Mouse (Mus musculus): ENCODE measurements around the gene Cd1d1. TPM values are rescaled to one million over a fixed set of nuclear protein-coding genes. Genes with fewer than 3 reads are reported as not detected.

Gene Cd1d1
- polyA plus RNA-seq (2014; fragmentation: Nextera tagmentation; extraction: Ambion mirVana), result 36.0 and 37.2 TPM in 2 replicates

GRCm38 (mm10) chr3:86999415-86999740 lies at the start of gene Cd1d1:
TSS of gene Cd1d1 (minus strand) at chr3:86999441.
- Histone ChIP-seq H3K9me3 (ENCODE audit: control insufficient read depth, low read length) (no peaks in the 10 kb centered on the region), H3K27me3 (ENCODE audit: control insufficient read depth, insufficient read depth, low read length) (no peaks in the 10 kb centered on the region), H3K4me3 (ENCODE audit: low read depth, low read length) (peak within 1 kb of the TSS; percentile 52), H3K27ac (ENCODE audit: low read depth, low read length) (peak within 1 kb of the TSS; percentile 72), H3K9ac (ENCODE audit: low read depth, low read length) (peak within 1 kb of the TSS; percentile 84), H3K36me3 (ENCODE audit: control insufficient read depth, insufficient read depth, low read length) (no peaks in the 10 kb centered on the region), H3K4me2 (replicated peaks; ENCODE audit: low read depth, low read length) (peak within 1 kb of the TSS; percentile 64), H3K4me1 (replicated peaks; ENCODE audit: control insufficient read depth, insufficient read depth, low read length) (no peaks in the 10 kb centered on the region)
- ATAC-seq (ENCODE audit: low FRiP score) (no peak), DNase-seq (ENCODE audit: low spot score) (no peak)
- WGBS, result 40% methylated on average over 8 of the region's 8 CpGs

GRCm38 (mm10) chr3:87047801-87048200 lies 48.6 kb upstream of the Cd1d1 start:
- Histone ChIP-seq H3K9me3 (ENCODE audit: control insufficient read depth, low read length) (no peaks in the 10 kb centered on the region), H3K9ac (ENCODE audit: low read depth, low read length) (no peak overlapping the region), H3K36me3 (ENCODE audit: control insufficient read depth, insufficient read depth, low read length) (no peaks in the 10 kb centered on the region), H3K27me3 (ENCODE audit: control insufficient read depth, insufficient read depth, low read length) (no peaks in the 10 kb centered on the region), H3K4me1 (replicated peaks; ENCODE audit: control insufficient read depth, insufficient read depth, low read length) (no peaks in the 10 kb centered on the region), H3K4me3 (ENCODE audit: low read depth, low read length) (no peak overlapping the region), H3K4me2 (replicated peaks; ENCODE audit: low read depth, low read length) (no peak overlapping the region), H3K27ac (ENCODE audit: low read depth, low read length) (no peak overlapping the region)
- DNase-seq (ENCODE audit: low spot score), result peak; percentile 3
- WGBS, result 85% methylated on average over 5 of the region's 5 CpGs
- no peak for ATAC-seq (ENCODE audit: low FRiP score)

- no peak for ATAC-seq (ENCODE audit: low FRiP score)
- H3K4me3 ChIP-seq (ENCODE audit: low read depth, low read length), result no peak overlapping the region
Measured at GRCm38 (mm10) chr3:87041733-87042132, 42.5 kb upstream of the Cd1d1 start.

GRCm38 (mm10) chr3:87038500-87038899 lies 39.3 kb upstream of the Cd1d1 start:
- no peak overlapping the region for H3K4me3 ChIP-seq (ENCODE audit: low read depth, low read length)
- no peaks in the 10 kb centered on the region for H3K9me3 ChIP-seq (ENCODE audit: control insufficient read depth, low read length)

More at GRCm38 (mm10) chr3:87041733-87042132, 42.5 kb upstream of the Cd1d1 start:
- Histone ChIP-seq H3K27me3 (ENCODE audit: control insufficient read depth, insufficient read depth, low read length) (no peaks in the 10 kb centered on the region), H3K9ac (ENCODE audit: low read depth, low read length) (no peak overlapping the region), H3K4me2 (replicated peaks; ENCODE audit: low read depth, low read length) (no peak overlapping the region), H3K9me3 (ENCODE audit: control insufficient read depth, low read length) (no peaks in the 10 kb centered on the region), H3K27ac (ENCODE audit: low read depth, low read length) (no peak overlapping the region), H3K4me1 (replicated peaks; ENCODE audit: control insufficient read depth, insufficient read depth, low read length) (no peaks in the 10 kb centered on the region), H3K36me3 (ENCODE audit: control insufficient read depth, insufficient read depth, low read length) (no peaks in the 10 kb centered on the region)
- WGBS, result 87% methylated on average over 2 of the region's 2 CpGs
- no peak for DNase-seq (ENCODE audit: low spot score)

GRCm38 (mm10) chr3:87034061-87034460 lies 34.8 kb upstream of the Cd1d1 start:
- 84% methylated on average over 4 of the region's 4 CpGs for WGBS

More at GRCm38 (mm10) chr3:87038500-87038899, 39.3 kb upstream of the Cd1d1 start:
- 88% methylated on average over 6 of the region's 6 CpGs for WGBS
- ATAC-seq (ENCODE audit: low FRiP score), result no peak
- H3K27ac ChIP-seq (ENCODE audit: low read depth, low read length), result no peak overlapping the region
- no peak overlapping the region for H3K9ac ChIP-seq (ENCODE audit: low read depth, low read length)
- H3K4me1 ChIP-seq (replicated peaks; ENCODE audit: control insufficient read depth, insufficient read depth, low read length), result no peaks in the 10 kb centered on the region
- no peak for DNase-seq (ENCODE audit: low spot score)
- H3K27me3 ChIP-seq (ENCODE audit: control insufficient read depth, insufficient read depth, low read length), result no peaks in the 10 kb centered on the region
- no peak overlapping the region for H3K4me2 ChIP-seq (replicated peaks; ENCODE audit: low read depth, low read length)
- no peaks in the 10 kb centered on the region for H3K36me3 ChIP-seq (ENCODE audit: control insufficient read depth, insufficient read depth, low read length)

GRCm38 (mm10) chr3:87033357-87033756 lies 34.1 kb upstream of the Cd1d1 start:
- Histone ChIP-seq H3K9ac (ENCODE audit: low read depth, low read length) (no peak overlapping the region), H3K4me3 (ENCODE audit: low read depth, low read length) (no peak overlapping the region), H3K27me3 (ENCODE audit: control insufficient read depth, insufficient read depth, low read length) (no peaks in the 10 kb centered on the region), H3K4me1 (replicated peaks; ENCODE audit: control insufficient read depth, insufficient read depth, low read length) (no peaks in the 10 kb centered on the region), H3K27ac (ENCODE audit: low read depth, low read length) (no peak overlapping the region), H3K36me3 (ENCODE audit: control insufficient read depth, insufficient read depth, low read length) (no peaks in the 10 kb centered on the region), H3K9me3 (ENCODE audit: control insufficient read depth, low read length) (no peaks in the 10 kb centered on the region), H3K4me2 (replicated peaks; ENCODE audit: low read depth, low read length) (no peak overlapping the region)
- WGBS, result 25% methylated on average over 8 of the region's 8 CpGs
- no peak for ATAC-seq (ENCODE audit: low FRiP score)
- peak; percentile 88 for DNase-seq (ENCODE audit: low spot score)

More at GRCm38 (mm10) chr3:87034061-87034460, 34.8 kb upstream of the Cd1d1 start:
- Histone ChIP-seq H3K27ac (ENCODE audit: low read depth, low read length) (no peak overlapping the region), H3K4me3 (ENCODE audit: low read depth, low read length) (no peak overlapping the region), H3K9ac (ENCODE audit: low read depth, low read length) (no peak overlapping the region), H3K9me3 (ENCODE audit: control insufficient read depth, low read length) (no peaks in the 10 kb centered on the region), H3K36me3 (ENCODE audit: control insufficient read depth, insufficient read depth, low read length) (no peaks in the 10 kb centered on the region), H3K4me2 (replicated peaks; ENCODE audit: low read depth, low read length) (no peak overlapping the region), H3K4me1 (replicated peaks; ENCODE audit: control insufficient read depth, insufficient read depth, low read length) (no peaks in the 10 kb centered on the region), H3K27me3 (ENCODE audit: control insufficient read depth, insufficient read depth, low read length) (no peaks in the 10 kb centered on the region)
- DNase-seq (ENCODE audit: low spot score) (no peak), ATAC-seq (ENCODE audit: low FRiP score) (no peak)

- Histone ChIP-seq H3K36me3 (ENCODE audit: control insufficient read depth, insufficient read depth, low read length) (no peaks in the 10 kb centered on the region), H3K9me3 (ENCODE audit: control insufficient read depth, low read length) (no peaks in the 10 kb centered on the region), H3K4me3 (ENCODE audit: low read depth, low read length) (no peak overlapping the region), H3K4me2 (replicated peaks; ENCODE audit: low read depth, low read length) (no peak overlapping the region), H3K4me1 (replicated peaks; ENCODE audit: control insufficient read depth, insufficient read depth, low read length) (no peaks in the 10 kb centered on the region), H3K27ac (ENCODE audit: low read depth, low read length) (no peak overlapping the region), H3K27me3 (ENCODE audit: control insufficient read depth, insufficient read depth, low read length) (no peaks in the 10 kb centered on the region), H3K9ac (ENCODE audit: low read depth, low read length) (no peak overlapping the region)
- ATAC-seq (ENCODE audit: low FRiP score), result no peak
- DNase-seq (ENCODE audit: low spot score), result peak; percentile 85
- 21% methylated on average over 6 of the region's 6 CpGs for WGBS
Measured at GRCm38 (mm10) chr3:87030855-87031254, 31.6 kb upstream of the Cd1d1 start.

- ATAC-seq (ENCODE audit: low FRiP score), result no peak
- no peak overlapping the region for H3K27ac ChIP-seq (ENCODE audit: low read depth, low read length)
- no peak overlapping the region for H3K9ac ChIP-seq (ENCODE audit: low read depth, low read length)
- DNase-seq (ENCODE audit: low spot score), result no peak
- no peaks in the 10 kb centered on the region for H3K4me1 ChIP-seq (replicated peaks; ENCODE audit: control insufficient read depth, insufficient read depth, low read length)
- no peak overlapping the region for H3K4me2 ChIP-seq (replicated peaks; ENCODE audit: low read depth, low read length)
- no peaks in the 10 kb centered on the region for H3K36me3 ChIP-seq (ENCODE audit: control insufficient read depth, insufficient read depth, low read length)
- WGBS, result 82% methylated on average over 2 of the region's 2 CpGs
- no peaks in the 10 kb centered on the region for H3K9me3 ChIP-seq (ENCODE audit: control insufficient read depth, low read length)
- no peaks in the 10 kb centered on the region for H3K27me3 ChIP-seq (ENCODE audit: control insufficient read depth, insufficient read depth, low read length)
- H3K4me3 ChIP-seq (ENCODE audit: low read depth, low read length), result no peak overlapping the region
Measured at GRCm38 (mm10) chr3:87017707-87018106, 18.5 kb upstream of the Cd1d1 start.

GRCm38 (mm10) chr3:87017001-87017400 lies 17.8 kb upstream of the Cd1d1 start:
- Histone ChIP-seq H3K36me3 (ENCODE audit: control insufficient read depth, insufficient read depth, low read length) (no peaks in the 10 kb centered on the region), H3K27ac (ENCODE audit: low read depth, low read length) (no peak overlapping the region), H3K9me3 (ENCODE audit: control insufficient read depth, low read length) (no peaks in the 10 kb centered on the region), H3K4me2 (replicated peaks; ENCODE audit: low read depth, low read length) (no peak overlapping the region), H3K27me3 (ENCODE audit: control insufficient read depth, insufficient read depth, low read length) (no peaks in the 10 kb centered on the region), H3K4me3 (ENCODE audit: low read depth, low read length) (no peak overlapping the region), H3K4me1 (replicated peaks; ENCODE audit: control insufficient read depth, insufficient read depth, low read length) (no peaks in the 10 kb centered on the region), H3K9ac (ENCODE audit: low read depth, low read length) (no peak overlapping the region)
- ATAC-seq (ENCODE audit: low FRiP score) (no peak), DNase-seq (ENCODE audit: low spot score) (no peak)
- 95% methylated on average over 1 of the region's 1 CpGs for WGBS
